Mouse (Mus musculus) forebrain, embryonic 16.5 days (tissue): ENCODE measurements around the gene Ccdc6. TPM values are rescaled to one million over a fixed set of nuclear protein-coding genes. Genes with fewer than 3 reads are reported as not detected.

ENCODE experiments used
- ATAC-seq: fragments of 200-750 bp; cut with Nextera tagmentation; 2 replicates; pipeline ENCODE4 v1.8.0; 2017; ENCODE audit warnings: mild to moderate bottlenecking, moderate library complexity
- H3K27ac ChIP-seq: fragments of 300-500 bp; sonication (generic); 2 replicates; pipeline ENCODE4 v1.5.1; 2014; ENCODE audit warnings: low read length, control low read depth
- H3K27me3 ChIP-seq: fragments of 300-500 bp; sonication (generic); replicated peaks from 2 replicates; pipeline ENCODE4 v1.6.1; 2014; ENCODE audit warnings: low read length; ENCODE audit not compliant: control insufficient read depth, insufficient read depth
- H3K36me3 ChIP-seq: fragments of 300-500 bp; sonication (generic); 2 replicates; pipeline ENCODE4 v1.6.1; 2014; ENCODE audit not compliant: control insufficient read depth, insufficient read depth
- H3K4me1 ChIP-seq: fragments of 300-500 bp; sonication (generic); replicated peaks from 2 replicates; pipeline ENCODE4 v1.6.1; 2014; ENCODE audit warnings: low read length; ENCODE audit not compliant: control insufficient read depth, insufficient read depth
- H3K4me2 ChIP-seq: fragments of 300-500 bp; sonication (generic); 2 replicates; pipeline ENCODE4 v1.6.1; 2014; ENCODE audit warnings: mild to moderate bottlenecking, low read length, control low read depth
- H3K4me3 ChIP-seq: fragments of 300-500 bp; sonication (generic); replicated peaks from 2 replicates; pipeline ENCODE4 v1.5.1; 2014; ENCODE audit warnings: mild to moderate bottlenecking, low read length, control low read depth
- H3K9ac ChIP-seq: fragments of 300-500 bp; sonication (generic); replicated peaks from 2 replicates; pipeline ENCODE4 v1.6.1; 2014; ENCODE audit warnings: low read depth, low read length, control low read depth
- H3K9me3 ChIP-seq: fragments of 300-500 bp; sonication (generic); 2 replicates; pipeline ENCODE4 v1.6.1; 2016; ENCODE audit warnings: low read length; ENCODE audit not compliant: control insufficient read depth
- WGBS: fragments of 180-500 bp; shearing (Covaris S2); extraction: QIAGEN DNeasy Blood & Tissue Kit; methylation state at CpG from one replicate; pipeline ENCODE4 v1.1.7; 2014; 5-methylcytosine and 5-hydroxymethylcytosine counted together
- polyA plus RNA-seq: library from polyadenylated mRNA; unstranded; fragments of >200 nt; fragmentation: Nextera tagmentation; extraction: Ambion mirVana; gene quantifications from 2 replicates; pipeline ENCODE4 v1.2.1, GENCODE M21; 2015

Ccdc6 gene
- polyA plus RNA-seq, 1 experiment from 2014 or later, result 18.1 TPM

DNA sequence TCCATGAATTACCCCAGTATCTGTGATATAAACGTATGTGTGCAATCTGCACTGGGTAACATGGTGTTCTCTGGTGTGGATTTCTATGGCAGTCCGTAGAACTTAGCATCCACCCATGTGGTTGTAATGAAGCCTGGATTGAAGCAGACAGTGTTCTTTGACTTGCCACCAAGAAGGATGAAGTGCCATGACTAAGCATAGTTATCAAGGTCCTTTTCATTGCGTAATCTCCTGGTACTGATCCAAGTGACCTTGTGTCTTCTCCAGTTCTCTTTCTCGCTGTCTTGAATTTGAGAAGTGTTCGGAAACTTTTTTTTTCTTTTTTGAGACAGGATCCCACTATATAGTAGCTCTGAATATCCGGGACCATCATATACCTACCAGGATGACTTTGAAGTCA lies 127.7 kb downstream of the Ccdc6 start:
- no peaks in the 10 kb centered on the region for H3K36me3 ChIP-seq
- 93% methylated on average over 6 of the region's 6 CpGs for WGBS
- no peak overlapping the region for H3K4me2 ChIP-seq
- no peaks in the 10 kb centered on the region for H3K27me3 ChIP-seq
- no peak overlapping the region for H3K4me3 ChIP-seq
- no peak for ATAC-seq
- no peaks in the 10 kb centered on the region for H3K4me1 ChIP-seq
- no peaks in the 10 kb centered on the region for H3K9me3 ChIP-seq
- H3K9ac ChIP-seq, result no peak overlapping the region
- no peak overlapping the region for H3K27ac ChIP-seq

GRCm38 (mm10) chr10:70225760-70226159 lies 128.8 kb downstream of the Ccdc6 start:
- Histone ChIP-seq H3K36me3 (no peaks in the 10 kb centered on the region), H3K9me3 (no peaks in the 10 kb centered on the region), H3K27me3 (no peaks in the 10 kb centered on the region), H3K27ac (no peak overlapping the region), H3K9ac (no peak overlapping the region), H3K4me2 (no peak overlapping the region), H3K4me3 (no peak overlapping the region), H3K4me1 (no peaks in the 10 kb centered on the region)
- ATAC-seq, result no peak
- WGBS, result 77% methylated on average over 6 of the region's 6 CpGs

DNA sequence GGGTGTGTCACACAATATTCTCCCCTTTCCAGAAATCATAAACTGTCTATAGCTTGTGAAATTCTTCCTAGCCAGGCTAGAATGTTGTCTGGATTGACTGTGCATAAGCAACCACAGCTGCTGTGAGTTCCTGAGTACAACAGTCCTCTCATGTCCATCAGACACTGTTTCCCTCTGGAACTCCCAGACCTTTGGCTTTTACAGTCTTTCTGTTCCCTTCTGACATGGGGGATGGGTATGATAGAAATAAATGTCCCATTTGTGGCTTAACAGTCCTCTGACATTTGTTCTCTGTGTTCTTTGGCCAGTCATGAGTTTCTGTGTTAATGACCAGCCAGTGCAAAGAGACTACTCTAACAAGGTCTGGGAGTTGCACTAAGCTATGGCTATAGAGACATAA lies 129.7 kb downstream of the Ccdc6 start:
- no peak for ATAC-seq
- Histone ChIP-seq H3K36me3 (no peaks in the 10 kb centered on the region), H3K4me2 (no peak overlapping the region), H3K27me3 (no peaks in the 10 kb centered on the region), H3K9me3 (no peaks in the 10 kb centered on the region), H3K4me1 (no peaks in the 10 kb centered on the region), H3K4me3 (no peak overlapping the region), H3K9ac (no peak overlapping the region), H3K27ac (no peak overlapping the region)

- no peak overlapping the region for H3K9ac ChIP-seq
- H3K36me3 ChIP-seq, result no peaks in the 10 kb centered on the region
- H3K27me3 ChIP-seq, result no peaks in the 10 kb centered on the region
- H3K4me1 ChIP-seq, result no peaks in the 10 kb centered on the region
- no peak overlapping the region for H3K4me2 ChIP-seq
- no peak overlapping the region for H3K4me3 ChIP-seq
- no peaks in the 10 kb centered on the region for H3K9me3 ChIP-seq
- WGBS, result 86% methylated on average over 6 of the region's 6 CpGs
- H3K27ac ChIP-seq, result no peak overlapping the region
- no peak for ATAC-seq
Measured at GRCm38 (mm10) chr10:70230352-70230751, 133.4 kb downstream of the Ccdc6 start.

GRCm38 (mm10) chr10:70237936-70238335 lies 141.0 kb downstream of the Ccdc6 start:
- H3K9me3 ChIP-seq, result no peaks in the 10 kb centered on the region
- H3K4me3 ChIP-seq, result no peak overlapping the region
- no peak overlapping the region for H3K27ac ChIP-seq
- H3K9ac ChIP-seq, result no peak overlapping the region
- 66% methylated on average over 2 of the region's 2 CpGs for WGBS
- no peaks in the 10 kb centered on the region for H3K36me3 ChIP-seq
- no peak overlapping the region for H3K4me2 ChIP-seq
- H3K4me1 ChIP-seq, result no peaks in the 10 kb centered on the region
- no peak for ATAC-seq
- peaks cover under 1% of the 10 kb centered on the region for H3K27me3 ChIP-seq

Other genes starting within 250 kb of the Ccdc6 start
- gene Mrln, start 107.5 kb downstream of the Ccdc6 start, polyA plus RNA-seq, result not detected in 2 replicates
- 1.2 and 1.7 TPM in 2 replicates for gene Slc16a9, start 148.0 kb downstream of the Ccdc6 start, polyA plus RNA-seq